Mouse (Mus musculus) olfactory bulb, adult 2 months (tissue): ENCODE results near the gene Nfe2.

Experiments
- CTCF ChIP-seq: fragments of 200-500 bp; IDR thresholded peaks from 2 replicates; pipeline ENCODE4 v1.5.1; 2012; ENCODE audit warnings: low read depth, mild to moderate bottlenecking, low read length, moderate library complexity; ENCODE audit not compliant: insufficient read depth
- POLR2A ChIP-seq: fragments of 200-500 bp; IDR thresholded peaks from 2 replicates; pipeline ENCODE4 v1.6.1; 2012; ENCODE audit warnings: mild to moderate bottlenecking, low read depth, low read length, moderate library complexity; ENCODE audit not compliant: insufficient read depth

DNA sequence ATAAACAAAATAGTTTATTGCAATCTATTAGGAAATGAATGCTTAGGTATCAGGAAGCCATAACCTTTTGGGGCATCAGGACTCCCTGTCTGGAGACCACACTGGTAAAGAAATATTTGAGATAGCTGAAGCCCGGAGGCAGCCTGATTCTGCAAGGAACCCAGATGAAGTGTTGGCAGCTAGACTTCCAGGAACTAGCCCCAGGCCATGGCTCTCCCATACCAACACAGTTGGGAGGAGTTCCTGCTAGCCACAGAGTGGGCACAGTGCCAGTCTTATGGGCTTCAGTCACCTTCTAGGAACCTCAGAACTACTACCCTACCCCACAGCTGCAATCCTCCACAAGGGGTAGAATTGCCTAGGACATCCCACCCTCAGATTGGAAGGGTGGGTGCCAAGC, 1.8 kb upstream of the Nfe2 start:
- TF ChIP-seq POLR2A (no peak), CTCF (no peak)
